Mouse (Mus musculus) embryonic stem cell, embryonic (primary cell): ENCODE results near the gene Efnb3.

ENCODE experiments used
- CTCF ChIA-PET, 4 experiments: fragments of 300-600 bp in 2 of 4; fragments of 350-600 bp in 2 of 4; sonication (Branson Sonifier 250); formaldehyde crosslinking; loops; one replicate each; lab custom pipeline; 2022; ENCODE audit warnings: inconsistent platforms in 2 of 4; lab: Charles Lee
- POLR2A ChIA-PET, 4 experiments: fragments of 300-600 bp in 2 of 4; fragments of 350-600 bp in 2 of 4; sonication (Branson Sonifier 250); formaldehyde crosslinking; loops; one replicate each; lab custom pipeline; 2022; ENCODE audit warnings: antibody characterized with exemption in 4 of 4, inconsistent platforms in 1 of 4; lab: Charles Lee

The Efnb3 gene

DNA sequence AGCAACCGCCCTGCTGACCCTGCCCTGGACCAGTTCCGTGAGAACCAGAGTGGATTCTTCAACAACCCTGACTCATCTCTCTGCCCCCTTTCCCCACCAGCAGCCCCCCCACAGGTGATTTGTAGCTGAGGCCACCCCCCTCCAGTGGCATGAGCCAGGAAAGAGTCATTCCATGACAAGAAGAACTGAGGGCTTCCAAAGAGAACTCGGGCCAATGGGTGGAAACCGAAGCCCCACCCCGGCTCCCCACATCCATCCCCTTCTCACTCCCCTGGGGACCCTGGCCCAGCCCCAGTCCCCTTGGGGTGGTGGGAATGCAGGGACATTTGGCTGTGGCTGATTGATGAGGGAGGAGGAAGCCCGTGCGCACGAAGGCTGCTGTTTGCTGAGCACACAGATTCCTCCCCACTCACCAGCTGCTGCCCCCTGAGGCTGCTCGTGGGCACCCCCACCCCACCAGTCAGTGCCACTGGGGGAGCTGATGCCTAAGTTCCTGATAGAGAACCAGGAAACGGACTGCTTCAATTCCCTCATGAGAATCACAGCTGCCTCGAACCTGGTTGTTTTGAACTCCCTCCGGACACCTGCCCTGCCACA lies 10.8 kb downstream of the Efnb3 start, which contains the start of gene Dnah2:
TSS of gene Dnah2 (minus strand) at position 51 of the 597 bp plus-strand sequence.
- ChIA-PET POLR2A (interaction anchor here in 3 of 4 experiments (0.6 to 10.6 kb wide), 7 partner anchors 8 to 347 kb away, joined by 3 to 110 read pairs (median 7); partner anchors contain the start of genes Efnb3 (in 2 of the 3), Trp53 (in 1 of the 3) and Wrap53 (in 1 of the 3)), CTCF (interaction anchor here in 1 of 4 experiments (1.1 kb wide), 1 partner anchor 65 kb away, joined by 4 read pairs; no protein-coding TSS in a partner anchor)

DNA sequence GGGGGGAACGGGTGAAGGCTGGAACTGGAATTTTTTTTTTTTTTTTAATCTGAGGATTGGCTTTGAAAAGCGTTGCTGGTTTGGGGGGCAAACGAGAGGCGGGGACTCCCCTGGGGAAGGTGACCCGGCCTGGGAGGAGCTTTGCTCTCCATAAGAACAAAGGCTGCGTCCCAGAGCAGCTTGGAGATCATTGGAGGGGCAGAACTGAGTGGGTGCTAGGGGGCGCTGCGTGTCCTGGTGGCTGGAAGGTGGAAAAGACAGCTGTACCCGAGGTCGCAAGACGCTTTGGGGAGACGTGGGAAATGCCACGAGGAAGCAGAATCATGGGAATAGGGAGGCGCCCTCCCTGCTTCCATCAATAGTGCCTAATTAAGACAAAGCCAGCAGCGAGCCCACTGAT lies 12.9 kb downstream of the Efnb3 start:
- ChIA-PET CTCF (interaction anchor here (0.5 to 4.0 kb wide), 73 partner anchors 9 to 1058 kb away, joined by 3 to 38 read pairs (median 4); partner anchors contain the start of genes Trp53 (in 4 of the 4), Wrap53 (in 4 of the 4), Efnb3 (in 3 of the 4) and Sat2 (in 3 of the 4)), POLR2A (interaction anchor here (0.6 to 10.6 kb wide), 71 partner anchors 9 to 479 kb away, joined by 3 to 110 read pairs (median 4); partner anchors contain the start of genes Efnb3 (in 4 of the 4), Trp53 (in 3 of the 4), Wrap53 (in 3 of the 4) and Atp1b2 (in 2 of the 4))

DNA sequence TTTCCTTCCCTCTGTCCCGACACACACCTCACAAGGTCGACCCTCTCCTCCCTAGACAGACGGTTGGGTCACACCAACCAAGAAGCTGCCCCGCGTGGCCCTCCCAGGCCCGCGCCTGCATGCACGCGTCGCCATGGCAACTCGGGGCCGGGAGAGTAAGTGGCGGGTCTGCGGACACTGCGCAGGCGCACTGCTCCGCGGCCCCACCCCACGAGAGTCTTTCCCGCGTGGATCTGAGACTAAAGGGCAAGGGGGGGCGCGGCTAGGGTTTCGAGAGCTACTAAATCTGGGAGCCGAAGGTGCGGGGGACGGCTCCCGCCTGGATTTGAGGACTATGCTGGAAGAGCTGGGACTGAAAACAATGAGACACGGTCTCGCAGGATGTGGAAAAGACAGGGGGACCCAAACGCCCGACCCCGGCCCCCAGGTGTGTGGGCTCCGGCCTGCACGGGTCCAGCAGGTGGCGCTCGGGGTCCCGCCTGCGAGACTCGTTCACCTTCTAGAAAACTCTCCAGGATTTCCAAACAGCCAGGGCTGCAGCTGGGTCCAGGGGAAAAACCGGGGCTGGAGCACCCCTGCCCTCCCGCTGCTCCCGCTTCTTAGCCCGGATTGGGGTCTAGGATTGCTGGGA lies 13.5 kb downstream of the Efnb3 start:
- ChIA-PET CTCF (interaction anchor here (0.5 to 4.0 kb wide), 73 partner anchors 9 to 1059 kb away, joined by 3 to 38 read pairs (median 4); partner anchors contain the start of genes Trp53 (in 4 of the 4), Wrap53 (in 4 of the 4), Efnb3 (in 3 of the 4) and Fxr2 (in 2 of the 4)), POLR2A (interaction anchor here (0.5 to 10.6 kb wide), 75 partner anchors 9 to 578 kb away, joined by 3 to 110 read pairs (median 4); partner anchors contain the start of genes Efnb3 (in 4 of the 4), Trp53 (in 3 of the 4), Wrap53 (in 3 of the 4) and Atp1b2 (in 2 of the 4))

GRCm38 (mm10) chr11:69545957-69546356 lies 14.0 kb downstream of the Efnb3 start:
- ChIA-PET CTCF (interaction anchor here (0.6 to 4.0 kb wide), 41 partner anchors 8 to 631 kb away, joined by 3 to 38 read pairs (median 5); partner anchors contain the start of genes Efnb3 (in 3 of the 4), Atp1b2 (in 1 of the 4), Fxr2 (in 1 of the 4) and Mpdu1 (in 1 of the 4)), POLR2A (interaction anchor here (0.5 to 10.6 kb wide), 43 partner anchors 8 to 664 kb away, joined by 3 to 110 read pairs (median 6); partner anchors contain the start of genes Efnb3 (in 4 of the 4), Trp53 (in 3 of the 4), Wrap53 (in 3 of the 4) and Gps2 (in 2 of the 4))

DNA sequence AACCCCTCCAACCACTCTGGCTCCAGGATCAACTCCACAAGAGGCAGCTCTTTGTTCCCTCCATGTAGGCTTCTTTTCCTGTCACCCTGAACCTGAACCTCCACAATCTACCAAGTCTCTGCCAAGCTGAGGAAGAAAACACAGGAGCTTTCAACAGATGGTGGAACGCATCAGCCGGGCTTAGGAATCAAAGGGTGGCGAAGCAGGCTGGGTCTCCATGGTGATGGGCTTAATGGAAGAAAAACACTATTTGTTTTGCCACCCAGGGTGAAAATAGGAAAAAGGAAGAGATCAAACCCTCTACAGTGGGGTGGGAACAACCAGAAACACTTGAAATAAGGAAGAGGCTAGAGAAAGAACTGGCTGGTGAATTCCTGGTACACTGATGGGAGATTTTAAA lies 16.4 kb downstream of the Efnb3 start:
- ChIA-PET CTCF (interaction anchor here in 1 of 4 experiments (0.6 to 1.7 kb wide), 3 partner anchors 37 to 278 kb away, joined by 3 to 6 read pairs (median 4); partner anchors contain the start of genes Trp53 and Wrap53), POLR2A (interaction anchor here in 2 of 4 experiments (0.8 to 10.6 kb wide), 5 partner anchors 14 to 220 kb away, joined by 3 to 110 read pairs (median 3); partner anchors contain the start of genes Cntrob (in 1 of the 2), Efnb3 (in 1 of the 2), Trappc1 (in 1 of the 2) and Trp53 (in 1 of the 2))

- ChIA-PET CTCF (interaction anchor here in 3 of 4 experiments (0.6 to 1.2 kb wide), 7 partner anchors 15 to 1042 kb away, joined by 3 to 14 read pairs (median 6); partner anchors contain the start of genes Trp53 (in 1 of the 3) and Wrap53 (in 1 of the 3)), POLR2A (interaction anchor here (0.6 to 1.6 kb wide), 17 partner anchors 10 to 442 kb away, joined by 3 to 11 read pairs (median 3); partner anchors contain the start of genes Trp53 (in 3 of the 4), Wrap53 (in 3 of the 4) and Tnfsf13 (in 1 of the 4))
Measured at GRCm38 (mm10) chr11:69541741-69542140, 18.3 kb downstream of the Efnb3 start.

GRCm38 (mm10) chr11:69540700-69541099 lies 19.3 kb downstream of the Efnb3 start:
- POLR2A ChIA-PET, result interaction anchor here (0.6 to 1.6 kb wide), 15 partner anchors 9 to 375 kb away, joined by 3 to 11 read pairs (median 3); partner anchors contain the start of genes Cntrob (in 1 of the 4), Gps2 (in 1 of the 4) and Trappc1 (in 1 of the 4)
- CTCF ChIA-PET, result interaction anchor here in 3 of 4 experiments (0.6 to 0.8 kb wide), 4 partner anchors 73 to 488 kb away, joined by 3 to 6 read pairs (median 5); no protein-coding TSS in a partner anchor

- CTCF ChIA-PET, result interaction anchor here in 3 of 4 experiments (0.6 to 0.9 kb wide), 5 partner anchors 11 to 164 kb away, joined by 3 to 4 read pairs (median 3); no protein-coding TSS in a partner anchor
- POLR2A ChIA-PET, result interaction anchor here in 2 of 4 experiments (0.6 to 0.7 kb wide), 3 partner anchors 45 to 70 kb away, joined by 3 to 5 read pairs (median 4); partner anchors contain the start of genes Trp53 (in 1 of the 2) and Wrap53 (in 1 of the 2)
Measured at GRCm38 (mm10) chr11:69534990-69535389, 25.0 kb downstream of the Efnb3 start.

- ChIA-PET CTCF (interaction anchor here (0.6 to 5.1 kb wide), 17 partner anchors 14 to 275 kb away, joined by 3 to 38 read pairs (median 3); no protein-coding TSS in a partner anchor), POLR2A (interaction anchor here (0.6 to 4.5 kb wide), 16 partner anchors 8 to 133 kb away, joined by 3 to 15 read pairs (median 4); partner anchors contain the start of genes Trp53 (in 2 of the 4), Wrap53 (in 2 of the 4), Efnb3 (in 1 of the 4) and Sat2 (in 1 of the 4))
Measured at GRCm38 (mm10) chr11:69532480-69533150, 27.4 kb downstream of the Efnb3 start.

- CTCF ChIA-PET, result interaction anchor here (0.6 to 5.1 kb wide), 36 partner anchors 8 to 418 kb away, joined by 3 to 38 read pairs (median 3); partner anchors contain the start of genes Sat2 (in 2 of the 4), Efnb3 (in 1 of the 4) and Sox15 (in 1 of the 4)
Measured at GRCm38 (mm10) chr11:69530755-69531154, 29.2 kb downstream of the Efnb3 start.

DNA sequence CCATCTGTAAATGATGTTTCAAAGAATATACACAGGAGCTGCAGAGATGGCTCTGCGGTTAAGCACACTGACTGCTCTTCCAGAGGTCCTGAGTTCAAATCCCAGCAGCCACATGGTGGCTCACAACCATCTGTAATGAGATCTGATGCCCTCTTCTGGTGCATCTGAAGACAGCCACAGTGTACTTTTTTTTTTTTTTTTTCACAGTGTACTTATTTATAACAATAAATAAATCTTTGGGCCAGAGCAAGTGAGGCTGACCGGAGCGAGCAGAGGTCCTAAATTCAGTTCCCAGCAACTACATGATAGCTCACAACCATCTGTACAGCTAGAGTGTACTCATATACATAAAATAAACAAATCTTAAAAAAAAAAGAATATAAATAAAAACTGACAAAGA lies 29.7 kb downstream of the Efnb3 start:
- POLR2A ChIA-PET, result interaction anchor here (0.7 to 4.5 kb wide), 24 partner anchors 9 to 1055 kb away, joined by 3 to 15 read pairs (median 4); partner anchors contain the start of genes Trp53 (in 3 of the 4), Wrap53 (in 3 of the 4), Efnb3 (in 1 of the 4) and Sox15 (in 1 of the 4)
- CTCF ChIA-PET, result interaction anchor here (0.6 to 5.1 kb wide), 30 partner anchors 9 to 419 kb away, joined by 3 to 38 read pairs (median 4); partner anchors contain the start of gene Sox15 (in 1 of the 4)

More at GRCm38 (mm10) chr11:69530755-69531154, 29.2 kb downstream of the Efnb3 start:
- POLR2A ChIA-PET, result interaction anchor here (0.7 to 4.5 kb wide), 22 partner anchors 10 to 1056 kb away, joined by 3 to 15 read pairs (median 5); partner anchors contain the start of genes Trp53 (in 3 of the 4), Wrap53 (in 3 of the 4), Efnb3 (in 1 of the 4) and Sox15 (in 1 of the 4)

- POLR2A ChIA-PET, result interaction anchor here in 3 of 4 experiments (0.7 to 1.6 kb wide), 5 partner anchors 10 to 513 kb away, joined by 3 read pairs; no protein-coding TSS in a partner anchor
- CTCF ChIA-PET, result interaction anchor here in 3 of 4 experiments (0.6 to 1.3 kb wide), 3 partner anchors 14 to 66 kb away, joined by 3 to 4 read pairs (median 3); no protein-coding TSS in a partner anchor
Measured at GRCm38 (mm10) chr11:69528031-69528390, 32.0 kb downstream of the Efnb3 start.

DNA sequence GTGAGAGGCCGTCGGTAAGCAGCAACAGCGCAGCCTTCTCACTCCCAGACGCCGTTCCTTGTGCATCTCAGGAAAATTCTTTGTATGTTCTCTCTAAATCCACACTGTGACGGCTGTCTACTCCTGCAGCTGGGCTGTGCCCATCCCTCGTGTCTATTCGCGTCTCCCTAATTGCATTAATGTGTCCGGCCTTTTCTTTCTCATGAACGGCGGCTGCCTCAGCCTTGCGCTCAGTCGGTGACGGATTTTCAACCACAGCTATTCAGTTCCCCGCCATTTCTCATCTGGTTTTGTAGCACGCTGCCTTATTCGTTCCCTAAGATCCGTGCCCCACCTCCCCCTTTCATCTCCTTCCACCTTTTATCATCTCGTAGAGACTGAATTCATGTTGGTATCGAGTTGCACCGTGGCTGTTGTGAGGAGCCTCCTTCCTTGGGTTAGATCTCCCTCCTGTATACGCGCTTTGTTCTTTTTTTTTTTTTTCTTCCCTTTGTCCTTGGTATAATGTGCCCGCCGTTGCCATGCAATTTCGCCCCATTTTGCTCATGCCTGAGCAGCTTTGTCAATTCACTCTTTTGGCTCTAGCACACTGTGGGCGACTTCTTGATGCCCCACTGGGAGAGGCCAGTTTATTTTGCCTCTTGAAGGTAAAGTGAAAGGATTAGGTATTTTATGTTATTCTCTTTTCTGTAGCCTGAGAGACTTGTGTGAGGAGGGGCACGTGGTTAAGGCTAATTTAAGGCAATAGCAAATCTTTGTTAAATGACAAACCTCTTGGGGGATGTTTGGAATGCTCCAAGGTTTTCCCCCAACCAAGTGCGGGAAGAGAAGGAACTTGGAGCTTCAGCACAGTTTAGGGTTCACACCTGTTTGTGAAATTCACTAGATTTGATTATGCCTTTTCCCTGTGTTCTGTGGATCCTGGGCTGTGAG lies 32.6 kb downstream of the Efnb3 start:
- ChIA-PET CTCF (interaction anchor here in 3 of 4 experiments (0.5 to 1.3 kb wide), 4 partner anchors 13 to 71 kb away, joined by 3 to 5 read pairs (median 4); no protein-coding TSS in a partner anchor), POLR2A (interaction anchor here (0.6 to 1.6 kb wide), 11 partner anchors 10 to 512 kb away, joined by 3 to 5 read pairs (median 3); no protein-coding TSS in a partner anchor)

DNA sequence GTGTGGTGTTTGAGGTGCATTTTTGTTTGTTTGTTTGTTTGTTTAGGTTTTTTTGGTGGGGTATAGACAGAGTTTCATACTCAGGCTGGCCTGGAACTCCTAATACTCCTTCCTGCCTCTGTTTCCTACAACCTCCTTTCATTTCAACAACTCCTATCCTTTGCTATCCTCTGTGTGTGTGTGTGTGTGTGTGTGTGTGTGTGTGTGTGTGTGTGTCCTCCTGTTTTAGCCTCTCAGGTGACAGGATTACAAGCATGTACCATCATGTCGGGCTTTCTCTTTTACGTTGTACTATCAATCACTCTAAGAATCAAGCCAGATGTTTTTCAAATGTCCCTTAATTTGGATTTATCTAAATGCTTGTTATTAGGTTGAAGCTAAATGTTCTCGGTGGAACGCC lies 33.4 kb downstream of the Efnb3 start:
- POLR2A ChIA-PET, result interaction anchor here in 3 of 4 experiments (0.6 to 1.6 kb wide), 8 partner anchors 10 to 315 kb away, joined by 3 to 5 read pairs (median 3); no protein-coding TSS in a partner anchor
- CTCF ChIA-PET, result no interaction called here
